Mouse (Mus musculus) MEL (cell line): ENCODE results near the gene Fa2h. TPM values are rescaled to one million over a fixed set of nuclear protein-coding genes. Genes with fewer than 3 reads are reported as not detected.

ENCODE experiments used
- DNase-seq: peaks from one replicate; pipeline ENCODE4 v3.0.0; 2011; ENCODE audit warnings: low read depth, low spot score
- H3K27ac ChIP-seq: 2 replicates; pipeline ENCODE4 v1.5.1; 2012; ENCODE audit warnings: low read depth, mild to moderate bottlenecking, control low read depth, low read length, moderate library complexity; ENCODE audit not compliant: control insufficient read depth
- H3K27me3 ChIP-seq, 2 experiments: fragments of 150-350 bp in 1 of 2; sonication (generic) in 1 of 2; 2 replicates each; pipeline ENCODE4 v1.6.1; 2012; ENCODE audit warnings: low read length in 2 of 2, mild to moderate bottlenecking in 2 of 2, improper control_type of control experiment in 1 of 2, moderate library complexity in 1 of 2; ENCODE audit not compliant: insufficient read depth in 2 of 2, control insufficient read depth in 1 of 2
- H3K36me3 ChIP-seq, 2 experiments: 2 replicates each; pipeline ENCODE4 v1.6.1; 2012 to 2014; ENCODE audit warnings: low read length in 2 of 2, improper control_type of control experiment in 1 of 2, inconsistent platforms in 1 of 2, mild to moderate bottlenecking in 1 of 2; ENCODE audit not compliant: insufficient read depth in 2 of 2, control insufficient read depth in 1 of 2
- H3K4me1 ChIP-seq, 2 experiments: fragments of 150-350 bp in 1 of 2; sonication (generic) in 1 of 2; 2 replicates each; pipeline ENCODE4 v1.6.1; 2012; ENCODE audit warnings: low read length in 2 of 2, improper control_type of control experiment in 1 of 2, mild to moderate bottlenecking in 1 of 2; ENCODE audit not compliant: insufficient read depth in 2 of 2, control insufficient read depth in 1 of 2
- H3K4me3 ChIP-seq, 2 experiments: fragments of 150-350 bp in 1 of 2; sonication (generic) in 1 of 2; 2 replicates each; pipeline ENCODE4 v1.5.1; 2012; ENCODE audit warnings: low read depth in 2 of 2, low read length in 2 of 2, mild to moderate bottlenecking in 2 of 2, moderate library complexity in 2 of 2, control low read depth in 1 of 2, improper control_type of control experiment in 1 of 2; ENCODE audit not compliant: control insufficient read depth in 1 of 2, insufficient read depth in 1 of 2
- H3K79me2 ChIP-seq: 2 replicates; pipeline ENCODE4 v1.6.1; 2012; ENCODE audit warnings: mild to moderate bottlenecking, low read length, moderate library complexity; ENCODE audit not compliant: control insufficient read depth, poor library complexity, insufficient read depth
- H3K9ac ChIP-seq: 2 replicates; pipeline ENCODE4 v1.6.1; 2012; ENCODE audit warnings: low read depth, mild to moderate bottlenecking, control low read depth, low read length, moderate library complexity; ENCODE audit not compliant: control insufficient read depth, poor library complexity, severe bottlenecking
- H3K9me3 ChIP-seq: fragments of 150-350 bp; sonication (generic); replicated peaks from 2 replicates; pipeline ENCODE4 v1.6.1; 2012; ENCODE audit warnings: mild to moderate bottlenecking, low read length, improper control_type of control experiment, moderate library complexity; ENCODE audit not compliant: insufficient read depth
- BHLHE40 ChIP-seq: IDR thresholded peaks from 2 replicates; pipeline ENCODE4 v1.6.1; 2012; ENCODE audit warnings: low read depth, mild to moderate bottlenecking, inconsistent platforms, low read length, improper control_type of control experiment, borderline replicate concordance
- CHD1 ChIP-seq: IDR thresholded peaks from 2 replicates; pipeline ENCODE4 v1.6.1; 2012; ENCODE audit warnings: low read depth, mild to moderate bottlenecking, inconsistent platforms, low read length, improper control_type of control experiment
- CHD2 ChIP-seq: IDR thresholded peaks from 2 replicates; pipeline ENCODE4 v1.6.1; 2011; ENCODE audit warnings: low read length, improper control_type of control experiment
- CTCF ChIP-seq, 3 experiments: IDR thresholded peaks in 2 of 3; conservative IDR thresholded peaks in 1 of 3; 2 replicates each; pipeline ENCODE4 v1.5.1; 2011 to 2012; ENCODE audit warnings: low read length in 3 of 3, low read depth in 2 of 3, mild to moderate bottlenecking in 2 of 3, improper control_type of control experiment in 1 of 3, inconsistent platforms in 1 of 3, mixed read lengths in 1 of 3, moderate library complexity in 1 of 3; ENCODE audit not compliant: control insufficient read depth in 1 of 3, insufficient read depth in 1 of 3, poor library complexity in 1 of 3, severe bottlenecking in 1 of 3
- E2F4 ChIP-seq: IDR thresholded peaks from 2 replicates; pipeline ENCODE4 v1.6.1; 2011; ENCODE audit warnings: low read depth, low read length, improper control_type of control experiment, borderline replicate concordance
- ELF1 ChIP-seq: IDR thresholded peaks from 2 replicates; pipeline ENCODE4 v1.6.1; 2014; ENCODE audit warnings: low read depth, mild to moderate bottlenecking, inconsistent platforms, low read length, improper control_type of control experiment, moderate library complexity
- EP300 ChIP-seq, 2 experiments: IDR thresholded peaks; 2 replicates each; pipeline ENCODE4 v1.6.1; 2011; ENCODE audit warnings: improper control_type of control experiment in 2 of 2, low read length in 2 of 2, low read depth in 1 of 2, mild to moderate bottlenecking in 1 of 2
- ETS1 ChIP-seq: IDR thresholded peaks from 2 replicates; pipeline ENCODE4 v1.6.1; 2012; ENCODE audit warnings: low read depth, mild to moderate bottlenecking, inconsistent platforms, low read length, improper control_type of control experiment, moderate library complexity
- GATA1 ChIP-seq: IDR thresholded peaks from 2 replicates; pipeline ENCODE4 v1.6.1; 2011; ENCODE audit warnings: low read depth, low read length, improper control_type of control experiment
- HCFC1 ChIP-seq: IDR thresholded peaks from 2 replicates; pipeline ENCODE4 v1.6.1; 2012; ENCODE audit warnings: low read depth, mild to moderate bottlenecking, inconsistent platforms, low read length, improper control_type of control experiment, moderate library complexity
- KAT2A ChIP-seq: conservative IDR thresholded peaks from 2 replicates; pipeline ENCODE4 v1.6.1; 2012; ENCODE audit warnings: low read depth, low read length, improper control_type of control experiment, inconsistent platforms
- MAX ChIP-seq: IDR thresholded peaks from 2 replicates; pipeline ENCODE4 v1.6.1; 2011; ENCODE audit warnings: low read length, improper control_type of control experiment
- MEF2A ChIP-seq: IDR thresholded peaks from 2 replicates; pipeline ENCODE4 v1.6.1; 2014; ENCODE audit warnings: low read depth, mild to moderate bottlenecking, inconsistent platforms, low read length, improper control_type of control experiment; ENCODE audit not compliant: poor library complexity, insufficient replicate concordance, severe bottlenecking; ENCODE audit errors: extremely low read depth
- MXI1 ChIP-seq: IDR thresholded peaks from 2 replicates; pipeline ENCODE4 v1.6.1; 2011; ENCODE audit warnings: mild to moderate bottlenecking, low read depth, low read length, improper control_type of control experiment
- MYB ChIP-seq: IDR thresholded peaks from 2 replicates; pipeline ENCODE4 v1.6.1; 2011; ENCODE audit warnings: mild to moderate bottlenecking, low read depth, low read length, improper control_type of control experiment
- MYC ChIP-seq: IDR thresholded peaks from 2 replicates; pipeline ENCODE4 v1.6.1; 2011; ENCODE audit warnings: low read depth, mild to moderate bottlenecking, low read length, improper control_type of control experiment, moderate library complexity
- NRF1 ChIP-seq: IDR thresholded peaks from 2 replicates; pipeline ENCODE4 v1.6.1; 2014; ENCODE audit warnings: low read depth, mild to moderate bottlenecking, inconsistent platforms, low read length, improper control_type of control experiment, moderate library complexity; ENCODE audit not compliant: poor library complexity, insufficient read depth, severe bottlenecking
- POLR2A ChIP-seq, 2 experiments: IDR thresholded peaks; 2 replicates each; pipeline ENCODE4 v1.6.1; 2011 to 2012; ENCODE audit warnings: low read length in 2 of 2, mild to moderate bottlenecking in 2 of 2, control low read depth in 1 of 2, improper control_type of control experiment in 1 of 2, low read depth in 1 of 2, moderate library complexity in 1 of 2; ENCODE audit not compliant: control insufficient read depth in 1 of 2, insufficient read depth in 1 of 2, poor library complexity in 1 of 2
- RAD21 ChIP-seq: IDR thresholded peaks from 2 replicates; pipeline ENCODE4 v1.6.1; 2011; ENCODE audit warnings: mild to moderate bottlenecking, low read depth, low read length, improper control_type of control experiment
- SIN3A ChIP-seq: IDR thresholded peaks from 2 replicates; pipeline ENCODE4 v1.6.1; 2012; ENCODE audit warnings: low read length, improper control_type of control experiment, inconsistent platforms
- TAL1 ChIP-seq: IDR thresholded peaks from 2 replicates; pipeline ENCODE4 v1.6.1; 2012; ENCODE audit warnings: mild to moderate bottlenecking, inconsistent platforms, low read length, moderate library complexity, mixed read lengths
- TBP ChIP-seq: IDR thresholded peaks from 2 replicates; pipeline ENCODE4 v1.8.0; 2011; ENCODE audit warnings: low read depth, low read length, improper control_type of control experiment
- UBTF ChIP-seq: IDR thresholded peaks from 2 replicates; pipeline ENCODE4 v1.6.1; 2012; ENCODE audit warnings: low read depth, mild to moderate bottlenecking, inconsistent platforms, low read length, improper control_type of control experiment, moderate library complexity, borderline replicate concordance; ENCODE audit not compliant: insufficient read depth
- USF1 ChIP-seq: IDR thresholded peaks from 2 replicates; pipeline ENCODE4 v1.6.1; 2014; ENCODE audit warnings: low read depth, mild to moderate bottlenecking, inconsistent platforms, low read length, improper control_type of control experiment, moderate library complexity
- ZKSCAN1 ChIP-seq: IDR thresholded peaks from 2 replicates; pipeline ENCODE4 v1.6.1; 2012; ENCODE audit warnings: low read depth, mild to moderate bottlenecking, inconsistent platforms, low read length, improper control_type of control experiment, moderate library complexity
- polyA plus RNA-seq, 2 experiments: library from polyadenylated mRNA; stranded (reverse) in 1 of 2; unstranded in 1 of 2; fragments of >175 nt in 1 of 2; fragments of >200 nt in 1 of 2; gene quantifications; 2 replicates each; pipeline versions ENCODE4 v1.2.1 to v1.2.4; 2012; ENCODE audit warnings: low replicate concordance in 2 of 2, low read depth in 1 of 2; ENCODE audit not compliant: insufficient read length in 2 of 2, insufficient read depth in 1 of 2, missing spikeins in 1 of 2
- total RNA-seq: library from RNA; depleted of rRNA; stranded (reverse); fragments of 300-350 nt; gene quantifications from 2 replicates; pipeline ENCODE4 v1.2.3, GENCODE M21; 2012

Gene Fa2h
- total and polyA plus RNA-seq, 3 experiments: not detected

GRCm38 (mm10) chr8:111299363-111299820, 94.2 kb downstream of the Fa2h start:
- H3K9ac ChIP-seq: peak overlapping the region; percentile 98
- TF ChIP-seq E2F4: no peak
- TF ChIP-seq RAD21: no peak
- no peak for TF ChIP-seq CHD2
- peak in 1 of 2 experiments; percentile 29; a peak in 2 of 4 replicates for TF ChIP-seq EP300 (IDR thresholded peaks at IDR 0.05; ENCODE audit: low read depth in 1 of 2, low read length in 2 of 2)
- no peak for TF ChIP-seq UBTF
- TF ChIP-seq BHLHE40: peak; percentile 44; the same call in 1 of the 2 replicates
- no peak for TF ChIP-seq NRF1
- TF ChIP-seq MXI1: peak; percentile 87
- 0 out of 2 replicates have a peak, but pooled peaks have one; percentile 17 for TF ChIP-seq USF1
- 0 out of 2 replicates have a peak, but pooled peaks have one; percentile 26 for TF ChIP-seq ETS1
- TF ChIP-seq MAX: peak; percentile 33; the same call in 1 of the 2 replicates
- TF ChIP-seq MYB: no peak
- no peak for TF ChIP-seq CTCF (IDR thresholded peaks at IDR 0.05 in 2 of 3, conservative IDR thresholded peaks at IDR 0.05 in 1 of 3; ENCODE audit: control insufficient read depth in 1 of 3, insufficient read depth in 1 of 3, low read depth in 2 of 3, low read length in 3 of 3, poor library complexity in 1 of 3, severe bottlenecking in 1 of 3)
- no peak for TF ChIP-seq CHD1
- no peak for TF ChIP-seq ELF1
- no peak for TF ChIP-seq MYC
- TF ChIP-seq SIN3A: peak; percentile 88
- TF ChIP-seq ZKSCAN1: no peak
- no peak for TF ChIP-seq POLR2A (IDR thresholded peaks at IDR 0.05; ENCODE audit: control insufficient read depth in 1 of 2, insufficient read depth in 1 of 2, low read depth in 1 of 2, low read length in 2 of 2, poor library complexity in 1 of 2)
- TF ChIP-seq TAL1: no peak
- no peak for TF ChIP-seq TBP
- no peak for TF ChIP-seq GATA1
- no peak for TF ChIP-seq KAT2A
- TF ChIP-seq HCFC1: no peak
- TF ChIP-seq MEF2A: peak; percentile 61; the same call in 1 of the 2 replicates
- H3K27ac ChIP-seq: peak overlapping the region; percentile 83
- no peaks in the 10 kb centered on the region for H3K27me3 ChIP-seq
- peak; percentile 86 for DNase-seq
- H3K79me2 ChIP-seq: peaks cover 37% of the 10 kb centered on the region
- peaks cover 2 to 4% of the 10 kb centered on the region in 2 experiments; a peak in 2 of 4 replicates for H3K4me1 ChIP-seq
- H3K9me3 ChIP-seq: no peaks in the 10 kb centered on the region
- H3K36me3 ChIP-seq: peaks cover 16 to 27% of the 10 kb centered on the region in 2 experiments
- H3K4me3 ChIP-seq: peak overlapping the region; percentile 80 to 82
